18 mouse cellular contexts compared by ENCODE assay signal in the genomic region with DNA sequence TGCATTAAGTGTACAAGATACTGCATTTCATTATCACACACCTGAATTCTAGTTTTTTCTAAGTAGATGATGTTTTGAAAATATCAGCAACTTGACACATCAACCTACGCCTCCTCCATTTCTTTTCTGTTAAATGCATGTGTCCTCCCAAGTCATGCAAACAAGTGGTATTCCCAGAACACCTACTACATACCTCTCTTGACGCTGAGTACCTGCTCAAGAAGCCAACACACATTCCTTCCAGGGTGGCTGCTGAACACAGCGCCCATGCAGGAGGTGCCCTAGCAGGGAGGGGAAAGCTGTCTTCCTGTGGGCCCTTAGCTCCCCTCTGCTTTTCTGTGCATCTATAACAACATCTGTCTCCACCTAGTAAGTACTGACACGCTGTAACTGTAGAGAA.
"Had no signal": no experiment of that assay in that cellular context is flagged by ENCODE, and none has a peak within 500 bp of the region (broad histone marks: within the 10 kb centered on the region; RNA-seq: fewer than 3 reads in every experiment).

No protein-coding gene starts in this region.

- DNase-seq: lung, embryonic 14.5 days; midbrain, embryonic 14.5 days; retina, postnatal 1 day; right cerebral cortex, adult 18-20 months; right cerebral cortex, postnatal 25 days; right cerebral cortex, postnatal 4 days; spleen, adult 18-20 months; thymus, adult 18-20 months; thymus, postnatal 14 days; thymus, postnatal 36 days had no signal

- H3K27me3 ChIP-seq: liver, embryonic 12.5 days; midbrain, embryonic 12.5 days; neural tube, embryonic 13.5 days; neural tube, embryonic 15.5 days had no signal

- H3K36me3 ChIP-seq: liver, embryonic 12.5 days; midbrain, embryonic 12.5 days; neural tube, embryonic 15.5 days had no signal

- ATAC-seq: liver, embryonic 12.5 days; midbrain, embryonic 16.5 days had no signal

- H3K9ac ChIP-seq: liver, embryonic 12.5 days; liver, embryonic 14.5 days; lung, embryonic 14.5 days; midbrain, embryonic 12.5 days; neural tube, embryonic 13.5 days; neural tube, embryonic 15.5 days had no signal

- H3K4me3 ChIP-seq: liver, embryonic 12.5 days; midbrain, embryonic 10.5 days; midbrain, embryonic 12.5 days; myocyte; neural tube, embryonic 13.5 days; neural tube, embryonic 15.5 days had no signal

- H3K9me3 ChIP-seq: liver, embryonic 12.5 days; midbrain, embryonic 10.5 days; neural tube, embryonic 13.5 days; neural tube, embryonic 15.5 days had no signal

- H3K4me1 ChIP-seq: midbrain, embryonic 12.5 days; neural tube, embryonic 15.5 days had no signal

- H3K4me2 ChIP-seq: liver, embryonic 12.5 days; lung, embryonic 14.5 days; midbrain, embryonic 12.5 days; neural tube, embryonic 13.5 days; neural tube, embryonic 15.5 days had no signal

- H3K27ac ChIP-seq: liver, embryonic 12.5 days; liver, embryonic 14.5 days; midbrain, embryonic 10.5 days; midbrain, embryonic 12.5 days; neural tube, embryonic 13.5 days; neural tube, embryonic 15.5 days had no signal
